Mouse (Mus musculus): Measurements from ENCODE around the gene Mfsd6. TPM values are rescaled to one million over a fixed set of nuclear protein-coding genes. Genes with fewer than 3 reads are reported as not detected.

The Mfsd6 gene
- total and polyA plus RNA-seq, 3 experiments: 2.9 to 6.4 TPM; not detected in 1

DNA sequence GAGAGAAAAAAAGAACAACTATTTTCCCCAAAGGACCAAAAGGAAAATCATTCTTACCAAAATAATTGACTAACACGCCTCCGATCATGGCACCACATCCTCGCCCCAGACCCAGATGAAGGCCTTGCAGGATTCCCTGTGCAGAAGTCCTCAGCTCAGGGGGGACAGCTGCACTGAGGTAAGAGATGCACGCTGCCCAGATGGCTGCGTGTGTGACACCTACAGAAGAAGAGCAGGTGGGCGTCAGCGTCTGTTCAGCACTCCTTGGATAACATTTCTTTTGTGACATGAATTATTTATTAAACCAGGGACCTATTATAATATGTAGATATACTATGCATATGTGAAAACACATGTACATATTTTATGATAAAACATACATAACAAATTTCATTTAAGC is 64.0 kb downstream of the Mfsd6 start:
- no peak for DNase-seq (ENCODE audit: low read depth, low spot score)
- no peaks in the 10 kb centered on the region for H3K9me3 ChIP-seq (replicated peaks; ENCODE audit: insufficient read depth, low read length)
- no peak overlapping the region for H3K27ac ChIP-seq (ENCODE audit: control insufficient read depth, low read depth, low read length)
- no peaks in the 10 kb centered on the region for H3K79me2 ChIP-seq (ENCODE audit: control insufficient read depth, insufficient read depth, low read length, poor library complexity)
- no peaks in the 10 kb centered on the region for H3K36me3 ChIP-seq (ENCODE audit: control insufficient read depth in 1 of 2, insufficient read depth in 2 of 2, low read length in 2 of 2)
- no peak for TF ChIP-seq SMC3 (IDR thresholded peaks at IDR 0.05; ENCODE audit: low read depth, low read length)
- TF ChIP-seq SIN3A (IDR thresholded peaks at IDR 0.05; ENCODE audit: low read length): no peak
- no peak for TF ChIP-seq CTCF (IDR thresholded peaks at IDR 0.05 in 2 of 3, conservative IDR thresholded peaks at IDR 0.05 in 1 of 3; ENCODE audit: control insufficient read depth in 1 of 3, insufficient read depth in 1 of 3, low read depth in 2 of 3, low read length in 3 of 3, poor library complexity in 1 of 3, severe bottlenecking in 1 of 3)
- TF ChIP-seq EP300 (IDR thresholded peaks at IDR 0.05; ENCODE audit: low read depth in 1 of 2, low read length in 2 of 2): no peak
- TF ChIP-seq MYC (IDR thresholded peaks at IDR 0.05; ENCODE audit: low read depth, low read length): no peak
- TF ChIP-seq CHD2 (IDR thresholded peaks at IDR 0.05; ENCODE audit: low read length): no peak
- TF ChIP-seq NRF1 (IDR thresholded peaks at IDR 0.05; ENCODE audit: insufficient read depth, low read depth, low read length, poor library complexity, severe bottlenecking): no peak
- TF ChIP-seq POLR2A (IDR thresholded peaks at IDR 0.05; ENCODE audit: control insufficient read depth in 1 of 2, insufficient read depth in 1 of 2, low read depth in 1 of 2, low read length in 2 of 2, poor library complexity in 1 of 2): no peak
- TF ChIP-seq NELFE (IDR thresholded peaks at IDR 0.05; ENCODE audit: low read depth, low read length): no peak
- no peak for TF ChIP-seq BHLHE40 (IDR thresholded peaks at IDR 0.05; ENCODE audit: borderline replicate concordance, low read depth, low read length)
- no peak for TF ChIP-seq ZKSCAN1 (IDR thresholded peaks at IDR 0.05; ENCODE audit: low read depth, low read length)
- TF ChIP-seq RCOR1 (IDR thresholded peaks at IDR 0.05; ENCODE audit: low read depth, low read length): no peak
- TF ChIP-seq USF2 (IDR thresholded peaks at IDR 0.05; ENCODE audit: borderline replicate concordance in 1 of 2, insufficient read depth in 1 of 2, low read depth in 1 of 2, low read length in 2 of 2): no peak
- no peak for TF ChIP-seq TCF12 (IDR thresholded peaks at IDR 0.05; ENCODE audit: low read depth, low read length)
- no peak for TF ChIP-seq MXI1 (IDR thresholded peaks at IDR 0.05; ENCODE audit: low read depth, low read length)
- TF ChIP-seq ZNF384 (IDR thresholded peaks at IDR 0.05; ENCODE audit: low read depth, low read length): no peak
- no peak for TF ChIP-seq GABPA (IDR thresholded peaks at IDR 0.05; ENCODE audit: low read depth, low read length)
- TF ChIP-seq KAT2A (conservative IDR thresholded peaks at IDR 0.05; ENCODE audit: low read depth, low read length): no peak
- no peak for TF ChIP-seq MAFK (IDR thresholded peaks at IDR 0.05; ENCODE audit: borderline replicate concordance, low read depth, low read length)
- H3K4me3 ChIP-seq (ENCODE audit: control insufficient read depth in 1 of 2, insufficient read depth in 1 of 2, low read depth in 2 of 2, low read length in 2 of 2): no peak overlapping the region
- H3K9ac ChIP-seq (ENCODE audit: control insufficient read depth, low read depth, low read length, poor library complexity, severe bottlenecking): no peak overlapping the region
- H3K27me3 ChIP-seq (ENCODE audit: control insufficient read depth in 1 of 2, insufficient read depth in 2 of 2, low read length in 2 of 2): no peaks in the 10 kb centered on the region
- no peaks in the 10 kb centered on the region for H3K4me1 ChIP-seq (ENCODE audit: control insufficient read depth in 1 of 2, insufficient read depth in 2 of 2, low read length in 2 of 2)

DNA sequence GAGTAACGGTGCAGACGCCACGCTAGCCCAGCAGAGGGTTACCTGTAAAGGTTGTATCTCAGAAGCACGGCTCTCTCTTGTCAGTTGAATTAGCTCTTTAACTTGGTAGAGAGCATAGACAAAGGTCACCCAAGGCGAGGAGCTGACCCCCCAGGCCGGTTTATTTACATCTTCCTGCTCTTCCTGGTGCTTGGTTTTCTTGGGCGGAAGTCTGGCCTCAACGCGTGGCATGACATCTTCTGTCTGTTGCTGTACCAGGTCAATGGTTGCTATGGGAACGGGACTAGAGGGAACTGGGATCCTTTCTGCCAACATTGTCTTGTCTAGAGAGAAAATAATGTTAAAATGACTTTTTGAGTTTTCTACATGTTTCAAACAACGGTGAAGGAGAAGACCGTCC is 66.5 kb downstream of the Mfsd6 start:
- no peak for DNase-seq (ENCODE audit: low read depth, low spot score)
- no peak overlapping the region for H3K27ac ChIP-seq (ENCODE audit: control insufficient read depth, low read depth, low read length)
- H3K36me3 ChIP-seq (ENCODE audit: control insufficient read depth in 1 of 2, insufficient read depth in 2 of 2, low read length in 2 of 2): peaks cover 0 to 2% of the 10 kb centered on the region in 2 experiments; a peak in 1 of 4 replicates
- no peaks in the 10 kb centered on the region for H3K79me2 ChIP-seq (ENCODE audit: control insufficient read depth, insufficient read depth, low read length, poor library complexity)
- H3K4me3 ChIP-seq (ENCODE audit: control insufficient read depth in 1 of 2, insufficient read depth in 1 of 2, low read depth in 2 of 2, low read length in 2 of 2): no peak overlapping the region
- no peaks in the 10 kb centered on the region for H3K4me1 ChIP-seq (ENCODE audit: control insufficient read depth in 1 of 2, insufficient read depth in 2 of 2, low read length in 2 of 2)
- H3K27me3 ChIP-seq (ENCODE audit: control insufficient read depth in 1 of 2, insufficient read depth in 2 of 2, low read length in 2 of 2): no peaks in the 10 kb centered on the region
- H3K9ac ChIP-seq (ENCODE audit: control insufficient read depth, low read depth, low read length, poor library complexity, severe bottlenecking): no peak overlapping the region
- no peaks in the 10 kb centered on the region for H3K9me3 ChIP-seq (replicated peaks; ENCODE audit: insufficient read depth, low read length)
- TF ChIP-seq UBTF (IDR thresholded peaks at IDR 0.05; ENCODE audit: borderline replicate concordance, insufficient read depth, low read depth, low read length): no peak
- TF ChIP-seq SIN3A (IDR thresholded peaks at IDR 0.05; ENCODE audit: low read length): no peak
- no peak for TF ChIP-seq RCOR1 (IDR thresholded peaks at IDR 0.05; ENCODE audit: low read depth, low read length)
- TF ChIP-seq ELF1 (IDR thresholded peaks at IDR 0.05; ENCODE audit: low read depth, low read length): no peak
- no peak for TF ChIP-seq JUND (IDR thresholded peaks at IDR 0.05; ENCODE audit: low read depth, low read length)
- TF ChIP-seq ZNF384 (IDR thresholded peaks at IDR 0.05; ENCODE audit: low read depth, low read length): no peak
- TF ChIP-seq KAT2A (conservative IDR thresholded peaks at IDR 0.05; ENCODE audit: low read depth, low read length): no peak
- TF ChIP-seq POLR2A (IDR thresholded peaks at IDR 0.05; ENCODE audit: control insufficient read depth in 1 of 2, insufficient read depth in 1 of 2, low read depth in 1 of 2, low read length in 2 of 2, poor library complexity in 1 of 2): no peak
- no peak for TF ChIP-seq TBP (IDR thresholded peaks at IDR 0.05; ENCODE audit: low read depth, low read length)
- TF ChIP-seq RAD21 (IDR thresholded peaks at IDR 0.05; ENCODE audit: low read depth, low read length): no peak
- no peak for TF ChIP-seq MEF2A (IDR thresholded peaks at IDR 0.05; ENCODE audit: extremely low read depth, insufficient replicate concordance, low read depth, low read length, poor library complexity, severe bottlenecking)
- TF ChIP-seq MAZ (IDR thresholded peaks at IDR 0.05; ENCODE audit: low read depth, low read length): no peak
- TF ChIP-seq POLR2AphosphoS2 (IDR thresholded peaks at IDR 0.05; ENCODE audit: low read length): no peak
- no peak for TF ChIP-seq EP300 (IDR thresholded peaks at IDR 0.05; ENCODE audit: low read depth in 1 of 2, low read length in 2 of 2)
- TF ChIP-seq POLR2AphosphoS5 (IDR thresholded peaks at IDR 0.05; ENCODE audit: borderline replicate concordance, low read depth, low read length): no peak
- TF ChIP-seq TAL1 (IDR thresholded peaks at IDR 0.05; ENCODE audit: low read length): no peak
- TF ChIP-seq CHD2 (IDR thresholded peaks at IDR 0.05; ENCODE audit: low read length): no peak
- no peak for TF ChIP-seq ETS1 (IDR thresholded peaks at IDR 0.05; ENCODE audit: low read depth, low read length)
